Mouse (Mus musculus) ES-E14 (cell line): Measurements from ENCODE around the gene Gipc3. TPM values are rescaled to one million over a fixed set of nuclear protein-coding genes. Genes with fewer than 3 reads are reported as not detected.

Experiments
- DNase-seq: peaks from one replicate; pipeline ENCODE4 v3.0.0-alpha.2; 2013; ENCODE audit warnings: low read depth, low spot score
- H3K27ac ChIP-seq: 2 replicates; pipeline ENCODE4 v1.5.1; 2012; ENCODE audit warnings: low read depth, mild to moderate bottlenecking, low read length, moderate library complexity, mixed read lengths; ENCODE audit not compliant: poor library complexity, insufficient read depth, severe bottlenecking
- H3K36me3 ChIP-seq: 2 replicates; pipeline ENCODE4 v1.6.1; 2012; ENCODE audit warnings: mild to moderate bottlenecking, low read length, moderate library complexity, mixed read lengths; ENCODE audit not compliant: control insufficient read depth, poor library complexity, insufficient read depth, severe bottlenecking
- H3K4me1 ChIP-seq, 2 experiments: fragments of 150-350 bp in 1 of 2; sonication (generic) in 1 of 2; 2 replicates each; pipeline ENCODE4 v1.6.1; 2012; ENCODE audit warnings: low read length in 2 of 2, mild to moderate bottlenecking in 1 of 2, mixed read lengths in 1 of 2; ENCODE audit not compliant: control insufficient read depth in 2 of 2, insufficient read depth in 2 of 2, poor library complexity in 1 of 2
- H3K4me3 ChIP-seq, 2 experiments: fragments of 150-350 bp in 1 of 2; sonication (generic) in 1 of 2; 2 replicates each; pipeline ENCODE4 v1.5.1; 2012; ENCODE audit warnings: low read length in 2 of 2, low read depth in 1 of 2, mild to moderate bottlenecking in 1 of 2, mixed read lengths in 1 of 2; ENCODE audit not compliant: insufficient read depth in 1 of 2, poor library complexity in 1 of 2, severe bottlenecking in 1 of 2
- H3K9ac ChIP-seq: 2 replicates; pipeline ENCODE4 v1.6.1; 2012; ENCODE audit warnings: low read depth, mild to moderate bottlenecking, low read length, mixed read lengths; ENCODE audit not compliant: poor library complexity, insufficient read depth, severe bottlenecking
- H3K9me3 ChIP-seq: fragments of 150-350 bp; sonication (generic); 2 replicates; pipeline ENCODE4 v1.6.1; 2012; ENCODE audit warnings: low read depth, mild to moderate bottlenecking, low read length; ENCODE audit not compliant: control insufficient read depth, insufficient read depth
- CHD2 ChIP-seq: IDR thresholded peaks from 2 replicates; pipeline ENCODE4 v1.6.1; 2014; ENCODE audit warnings: mild to moderate bottlenecking, low read depth, low read length, inconsistent platforms
- HCFC1 ChIP-seq: IDR thresholded peaks from 2 replicates; pipeline ENCODE4 v1.6.1; 2012; ENCODE audit warnings: low read length, inconsistent platforms, borderline replicate concordance; ENCODE audit not compliant: insufficient read depth
- MAFK ChIP-seq: IDR thresholded peaks from 2 replicates; pipeline ENCODE4 v1.6.1; 2014; ENCODE audit warnings: mild to moderate bottlenecking, low read depth, low read length, inconsistent platforms; ENCODE audit not compliant: insufficient read depth
- ZC3H11A ChIP-seq: IDR thresholded peaks from 2 replicates; pipeline ENCODE4 v1.6.1; 2012; ENCODE audit warnings: low read depth, mild to moderate bottlenecking, inconsistent platforms, low read length, borderline replicate concordance
- ZNF384 ChIP-seq: IDR thresholded peaks from 2 replicates; pipeline ENCODE4 v1.6.1; 2012; ENCODE audit warnings: low read depth, low read length, inconsistent platforms
- in situ Hi-C, 2 experiments: fragments of 600-800 bp; cut with MboI; formaldehyde crosslinking; loops; one replicate each; pipeline ENCODE4 v1.15.1; 2025; ENCODE audit warnings: low sequenced_read_pairs in 2 of 2, inconsistent platforms in 1 of 2; ENCODE audit not compliant: unreplicated experiment in 2 of 2
- total RNA-seq: library from RNA; depleted of rRNA; stranded (reverse); fragments of 300-350 nt; gene quantifications from 2 replicates; pipeline ENCODE4 v1.2.3, GENCODE M21; 2012

The Gipc3 gene
- total RNA-seq, 1 experiment = 0.09 TPM

- peaks cover 4 to 32% of the 10 kb centered on the region in 2 experiments for H3K4me1 ChIP-seq
- DNase-seq = no peak
- no peaks in the 10 kb centered on the region for H3K9me3 ChIP-seq
- H3K27ac ChIP-seq = no peak overlapping the region
- H3K9ac ChIP-seq = no peak overlapping the region
- no peaks in the 10 kb centered on the region for H3K36me3 ChIP-seq
- no peak overlapping the region for H3K4me3 ChIP-seq
- in situ Hi-C loops = no loop called here
- TF ChIP-seq CHD2 (no peak), ZNF384 (no peak), HCFC1 (no peak), ZC3H11A (no peak), MAFK (no peak)
Measured at GRCm38 (mm10) chr10:81289811-81290210, 53.3 kb downstream of the Gipc3 start.

GRCm38 (mm10) chr10:81289278-81289677 lies 53.8 kb downstream of the Gipc3 start:
- Histone ChIP-seq H3K27ac (no peak overlapping the region), H3K4me3 (no peak overlapping the region)
- in situ Hi-C loops = no loop called here

GRCm38 (mm10) chr10:81288601-81289000 lies 54.5 kb downstream of the Gipc3 start:
- H3K36me3 ChIP-seq = no peaks in the 10 kb centered on the region
- H3K4me3 ChIP-seq = peak overlapping the region; percentile 21 to 47; a peak in 3 of 4 replicates
- no peak overlapping the region for H3K27ac ChIP-seq
- TF ChIP-seq CHD2 (no peak), MAFK (no peak), ZNF384 (no peak), ZC3H11A (no peak), HCFC1 (no peak)
- peaks cover 4 to 29% of the 10 kb centered on the region in 2 experiments for H3K4me1 ChIP-seq
- in situ Hi-C loops = no loop called here
- DNase-seq = peak; percentile 76
- H3K9ac ChIP-seq = no peak overlapping the region
- H3K9me3 ChIP-seq = no peaks in the 10 kb centered on the region

More at GRCm38 (mm10) chr10:81289278-81289677, 53.8 kb downstream of the Gipc3 start:
- no peaks in the 10 kb centered on the region for H3K9me3 ChIP-seq
- H3K4me1 ChIP-seq = peaks cover 4 to 30% of the 10 kb centered on the region in 2 experiments
- DNase-seq = peak; percentile 78
- H3K36me3 ChIP-seq = no peaks in the 10 kb centered on the region
- no peak for TF ChIP-seq ZNF384
- TF ChIP-seq ZC3H11A = peak; percentile 18; the same call in 1 of the 2 replicates
- TF ChIP-seq HCFC1 = no peak
- TF ChIP-seq CHD2 = no peak
- TF ChIP-seq MAFK = no peak
- no peak overlapping the region for H3K9ac ChIP-seq

- Histone ChIP-seq H3K27ac (no peak overlapping the region), H3K9me3 (no peaks in the 10 kb centered on the region), H3K4me3 (peak overlapping the region in 1 of 2 experiments; percentile 47; a peak in 2 of 4 replicates), H3K36me3 (no peaks in the 10 kb centered on the region), H3K9ac (no peak overlapping the region), H3K4me1 (peaks cover 4 to 33% of the 10 kb centered on the region in 2 experiments)
- DNase-seq = peak; percentile 77
- in situ Hi-C loops = no loop called here
- TF ChIP-seq ZC3H11A (no peak), ZNF384 (no peak), MAFK (no peak), HCFC1 (no peak)
Measured at GRCm38 (mm10) chr10:81287513-81288157, 55.4 kb downstream of the Gipc3 start.
